Mouse (Mus musculus) forebrain, embryonic 11.5 days (tissue): ENCODE data around the gene Tfdp1. TPM values are rescaled to one million over a fixed set of nuclear protein-coding genes. Genes with fewer than 3 reads are reported as not detected.
"Not testable (repeated sequence)": the region's sequence is repeated elsewhere in the genome, so short reads cannot be mapped to it uniquely, and the experiment has no call there.

Experiments
- ATAC-seq: fragments of 200-750 bp; cut with Nextera tagmentation; replicated peaks from 2 replicates; pipeline ENCODE4 v1.8.0; 2017; ENCODE audit warnings: moderate TSS enrichment; ENCODE audit not compliant: low FRiP score
- DNase-seq: peaks from one replicate; pipeline ENCODE4 v3.0.0-alpha.2; 2017; ENCODE audit warnings: low spot score
- H3K27ac ChIP-seq: fragments of 300-500 bp; sonication (generic); 2 replicates; pipeline ENCODE4 v1.5.1; 2014; ENCODE audit warnings: low read depth, low read length
- H3K27me3 ChIP-seq: fragments of 300-500 bp; sonication (generic); 2 replicates; pipeline ENCODE4 v1.6.1; 2014; ENCODE audit warnings: mild to moderate bottlenecking, low read length, mixed read lengths; ENCODE audit not compliant: control insufficient read depth, insufficient read depth
- H3K36me3 ChIP-seq: fragments of 300-500 bp; sonication (generic); 2 replicates; pipeline ENCODE4 v1.6.1; 2014; ENCODE audit warnings: mild to moderate bottlenecking, low read length, moderate library complexity, mixed read lengths; ENCODE audit not compliant: control insufficient read depth, insufficient read depth
- H3K4me1 ChIP-seq: fragments of 300-500 bp; sonication (generic); replicated peaks from 2 replicates; pipeline ENCODE4 v1.6.1; 2014; ENCODE audit warnings: low read length, mixed read lengths; ENCODE audit not compliant: control insufficient read depth, insufficient read depth
- H3K4me2 ChIP-seq: fragments of 300-500 bp; sonication (generic); 2 replicates; pipeline ENCODE4 v1.6.1; 2014; ENCODE audit warnings: low read depth, mild to moderate bottlenecking, low read length, moderate library complexity, mixed read lengths; ENCODE audit not compliant: severe bottlenecking
- H3K4me3 ChIP-seq: fragments of 300-500 bp; sonication (generic); 2 replicates; pipeline ENCODE4 v1.5.1; 2014; ENCODE audit warnings: low read depth, low read length
- H3K9ac ChIP-seq: fragments of 300-500 bp; sonication (generic); 2 replicates; pipeline ENCODE4 v1.6.1; 2014; ENCODE audit warnings: low read length
- H3K9me3 ChIP-seq: fragments of 300-500 bp; sonication (generic); 2 replicates; pipeline ENCODE4 v1.6.1; 2016; ENCODE audit warnings: low read length, mixed read lengths; ENCODE audit not compliant: control insufficient read depth
- WGBS: fragments of 180-500 bp; shearing (Covaris S2); extraction: QIAGEN DNeasy Blood & Tissue Kit; methylation state at CpG from one replicate; pipeline ENCODE4 v1.1.7; 2014; 5-methylcytosine and 5-hydroxymethylcytosine counted together
- polyA plus RNA-seq: library from polyadenylated mRNA; unstranded; fragments of >200 nt; fragmentation: Nextera tagmentation; extraction: Ambion mirVana; gene quantifications from 2 replicates; pipeline ENCODE4 v1.2.1, GENCODE M21; 2014

The Tfdp1 gene
- polyA plus RNA-seq, 1 experiment from 2014 or later, result 244 TPM

DNA sequence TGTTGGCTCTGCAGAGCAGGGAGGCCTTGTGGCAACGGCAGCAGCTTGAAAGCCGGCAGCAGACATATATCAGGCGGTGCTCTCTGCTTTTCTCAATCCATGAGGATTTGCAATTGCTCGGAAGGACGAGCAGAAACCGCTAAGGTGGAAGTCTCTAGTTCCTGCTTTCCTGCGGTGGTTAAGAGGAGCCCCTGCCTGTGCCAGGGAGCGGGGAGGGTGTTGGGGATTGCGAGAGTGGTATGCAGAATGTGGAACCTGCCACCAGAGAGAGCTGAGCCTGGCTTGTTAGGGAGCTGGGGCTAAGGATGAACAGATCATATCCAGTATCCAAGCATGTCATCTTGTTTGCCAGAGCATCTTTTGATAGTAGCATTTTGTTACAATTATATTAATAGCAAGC lies 31.6 kb upstream of the Tfdp1 start:
- no peaks in the 10 kb centered on the region for H3K9me3 ChIP-seq
- no peaks in the 10 kb centered on the region for H3K4me1 ChIP-seq
- H3K27me3 ChIP-seq, result no peaks in the 10 kb centered on the region
- H3K36me3 ChIP-seq, result peaks cover 2% of the 10 kb centered on the region; the same call in 1 of the 2 replicates
- WGBS, result 88% methylated on average over 9 of the region's 9 CpGs
- H3K27ac ChIP-seq, result no peak overlapping the region
- H3K4me2 ChIP-seq, result no peak overlapping the region
- H3K4me3 ChIP-seq, result no peak overlapping the region
- no peak for DNase-seq
- no peak overlapping the region for H3K9ac ChIP-seq
- no peak for ATAC-seq

DNA sequence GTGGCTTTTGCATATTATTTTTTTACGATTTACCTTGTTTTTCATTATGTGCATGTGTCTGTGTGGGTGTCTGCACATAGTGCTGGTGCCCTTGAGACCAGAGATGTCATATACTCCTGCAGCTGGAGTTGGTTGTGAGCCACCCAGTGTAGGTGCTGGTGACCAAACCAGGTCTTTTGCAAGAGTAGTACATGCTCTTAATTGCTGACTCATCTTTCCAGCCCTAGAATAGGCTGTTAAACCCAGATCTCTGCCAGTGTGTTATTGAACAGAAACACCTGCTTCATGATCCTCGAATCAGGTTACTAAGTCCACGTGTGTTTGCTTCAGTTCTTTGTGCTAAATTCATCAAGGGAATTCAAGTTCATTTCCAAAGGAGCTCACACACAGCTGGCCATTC lies 23.6 kb upstream of the Tfdp1 start:
- ATAC-seq (no peak), DNase-seq (no peak)
- 80% methylated on average over 3 of the region's 3 CpGs for WGBS
- H3K9me3 ChIP-seq, result no peaks in the 10 kb centered on the region
- no peak overlapping the region for H3K4me3 ChIP-seq
- no peak overlapping the region for H3K4me2 ChIP-seq
- H3K27me3 ChIP-seq, result no peaks in the 10 kb centered on the region
- no peak overlapping the region for H3K9ac ChIP-seq
- peaks cover 2% of the 10 kb centered on the region; the same call in 1 of the 2 replicates for H3K36me3 ChIP-seq
- no peaks in the 10 kb centered on the region for H3K4me1 ChIP-seq
- H3K27ac ChIP-seq, result no peak overlapping the region

DNA sequence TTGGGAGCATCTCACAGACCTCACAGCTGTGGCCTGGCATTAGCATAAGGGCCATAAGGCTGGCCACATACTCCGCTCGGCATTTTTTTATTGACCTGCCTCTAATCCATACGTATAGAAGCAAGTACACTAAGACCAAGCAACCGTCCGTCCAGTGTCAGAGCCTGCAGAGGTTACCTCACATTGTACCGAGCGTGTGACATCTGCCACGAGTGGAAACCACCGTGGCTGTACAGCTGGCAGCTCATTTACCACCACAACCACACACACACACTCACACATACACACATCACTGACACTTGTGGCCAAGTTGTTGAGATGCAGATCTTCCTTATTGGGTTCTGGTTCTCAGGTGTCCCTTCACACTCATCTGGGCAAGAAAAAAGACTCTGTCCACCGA lies 21.9 kb upstream of the Tfdp1 start:
- H3K4me2 ChIP-seq, result no peak overlapping the region
- H3K9me3 ChIP-seq, result no peaks in the 10 kb centered on the region
- no peak overlapping the region for H3K4me3 ChIP-seq
- no peak overlapping the region for H3K9ac ChIP-seq
- DNase-seq (no peak), ATAC-seq (no peak)
- 92% methylated on average over 10 of the region's 10 CpGs for WGBS
- no peaks in the 10 kb centered on the region for H3K27me3 ChIP-seq
- no peak overlapping the region for H3K27ac ChIP-seq
- H3K36me3 ChIP-seq, result no peaks in the 10 kb centered on the region
- H3K4me1 ChIP-seq, result no peaks in the 10 kb centered on the region

DNA sequence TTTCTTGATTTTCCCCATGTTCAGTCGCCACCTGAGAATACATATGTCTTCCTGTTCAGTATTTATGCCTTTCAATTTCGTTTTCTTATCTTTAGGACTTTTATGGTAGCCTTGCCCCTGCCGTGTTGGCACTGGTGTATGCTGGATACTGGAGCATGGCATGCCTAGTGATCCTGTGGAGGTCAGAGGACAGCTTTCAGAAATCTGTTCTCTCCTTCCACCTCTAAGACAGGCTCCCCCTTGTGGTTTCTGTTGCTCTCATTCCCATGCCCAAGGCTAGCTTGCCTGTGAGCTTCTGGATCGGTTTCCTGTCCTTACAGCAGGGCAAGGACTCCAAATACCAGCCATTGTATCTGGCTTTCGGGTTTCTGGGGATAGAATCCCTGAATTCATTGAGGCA lies 12.0 kb upstream of the Tfdp1 start:
- no peak overlapping the region for H3K27ac ChIP-seq
- no peak for ATAC-seq
- H3K4me1 ChIP-seq, result no peaks in the 10 kb centered on the region
- no peak for DNase-seq
- no peaks in the 10 kb centered on the region for H3K36me3 ChIP-seq
- H3K9me3 ChIP-seq, result no peaks in the 10 kb centered on the region
- H3K4me2 ChIP-seq, result no peak overlapping the region
- H3K4me3 ChIP-seq, result no peak overlapping the region
- no peak overlapping the region for H3K9ac ChIP-seq
- 41% methylated on average over 5 of the region's 5 CpGs for WGBS
- H3K27me3 ChIP-seq, result no peaks in the 10 kb centered on the region

DNA sequence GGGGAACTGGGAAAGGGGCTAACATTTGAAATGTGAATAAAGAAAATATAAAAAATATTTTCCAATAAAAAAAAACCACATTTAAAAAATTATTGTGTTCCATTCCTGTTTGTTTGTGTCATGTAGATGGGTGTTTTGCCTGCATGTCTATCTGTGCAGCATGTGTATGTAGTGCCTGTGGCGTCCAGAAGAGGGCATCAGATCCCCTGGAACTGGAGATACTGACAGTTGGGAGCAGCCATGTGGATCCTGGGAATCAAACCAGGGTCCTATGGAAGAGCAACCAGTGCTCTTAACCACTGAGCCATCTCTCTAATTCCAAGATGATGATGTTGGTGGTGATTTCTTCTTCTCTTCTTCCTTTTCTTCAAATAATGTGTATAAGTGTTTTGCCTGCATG lies 3.9 kb upstream of the Tfdp1 start:
- Histone ChIP-seq H3K4me2 (no peak overlapping the region), H3K9me3 (no peaks in the 10 kb centered on the region), H3K27ac (no peak overlapping the region), H3K27me3 (no peaks in the 10 kb centered on the region), H3K4me1 (peaks cover 4% of the 10 kb centered on the region; the same call in 1 of the 2 replicates), H3K9ac (no peak overlapping the region), H3K36me3 (no peaks in the 10 kb centered on the region), H3K4me3 (no peak overlapping the region)
- WGBS, result 41% methylated on average over 1 of the region's 1 CpGs
- ATAC-seq, result no peak
- DNase-seq, result no peak

DNA sequence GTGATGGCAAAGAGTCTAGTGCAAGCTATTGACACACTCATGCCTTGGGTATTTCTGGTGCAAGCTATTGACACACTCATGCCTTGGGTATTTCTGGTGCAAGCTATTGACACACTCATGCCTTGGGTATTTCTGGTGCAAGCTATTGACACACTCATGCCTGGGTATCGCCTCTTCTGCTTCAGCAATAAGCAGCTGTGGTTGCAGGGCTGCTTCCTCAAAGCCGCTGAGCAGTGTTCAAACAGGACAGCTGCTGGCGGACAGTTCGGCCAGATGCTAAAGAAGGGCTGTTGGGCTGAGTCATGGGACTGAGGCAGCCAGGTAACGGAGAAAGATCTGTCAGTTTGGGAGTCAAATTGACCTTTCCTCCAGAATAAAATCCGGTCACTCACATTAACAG lies 1.3 kb upstream of the Tfdp1 start:
- H3K4me3 ChIP-seq, H3K9me3 ChIP-seq, H3K4me2 ChIP-seq, H3K27me3 ChIP-seq, ATAC-seq, H3K27ac ChIP-seq, H3K4me1 ChIP-seq, H3K36me3 ChIP-seq, H3K9ac ChIP-seq, DNase-seq: not testable (repeated sequence)
- WGBS, result 91% methylated on average over 6 of the region's 6 CpGs

DNA sequence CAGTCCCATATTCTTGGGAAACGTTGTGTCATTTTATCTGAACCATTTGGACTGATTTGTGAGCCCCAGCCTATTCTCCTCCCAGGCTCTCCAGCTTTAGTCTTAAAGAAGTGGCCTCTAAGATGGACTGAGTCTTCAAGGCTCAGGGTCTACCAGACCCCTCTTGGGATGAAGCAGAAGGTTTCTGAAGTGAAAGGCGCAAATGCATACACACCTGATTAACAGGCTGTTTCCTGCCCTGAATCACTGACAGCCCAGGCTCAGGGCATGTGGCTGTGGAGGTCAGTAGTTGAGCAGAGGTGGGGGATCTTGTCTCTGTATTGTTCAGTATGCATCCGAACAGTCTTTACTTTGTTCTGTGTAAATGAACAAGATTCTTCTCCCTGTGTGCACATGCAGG lies 873 bp upstream of the Tfdp1 start:
- H3K27me3 ChIP-seq, result no peaks in the 10 kb centered on the region
- H3K9ac ChIP-seq, result peak overlapping the region; percentile 59
- H3K36me3 ChIP-seq, result no peaks in the 10 kb centered on the region; the same call in 1 of the 2 replicates
- peak overlapping the region; percentile 95; the same call in 1 of the 2 replicates for H3K4me3 ChIP-seq
- peaks cover 4% of the 10 kb centered on the region; the same call in 1 of the 2 replicates for H3K4me1 ChIP-seq
- H3K9me3 ChIP-seq, result no peaks in the 10 kb centered on the region
- ATAC-seq (no peak), DNase-seq (no peak)
- H3K27ac ChIP-seq, result no peak overlapping the region
- peak overlapping the region; percentile 79; the same call in 1 of the 2 replicates for H3K4me2 ChIP-seq
- 84% methylated on average over 3 of the region's 3 CpGs for WGBS

DNA sequence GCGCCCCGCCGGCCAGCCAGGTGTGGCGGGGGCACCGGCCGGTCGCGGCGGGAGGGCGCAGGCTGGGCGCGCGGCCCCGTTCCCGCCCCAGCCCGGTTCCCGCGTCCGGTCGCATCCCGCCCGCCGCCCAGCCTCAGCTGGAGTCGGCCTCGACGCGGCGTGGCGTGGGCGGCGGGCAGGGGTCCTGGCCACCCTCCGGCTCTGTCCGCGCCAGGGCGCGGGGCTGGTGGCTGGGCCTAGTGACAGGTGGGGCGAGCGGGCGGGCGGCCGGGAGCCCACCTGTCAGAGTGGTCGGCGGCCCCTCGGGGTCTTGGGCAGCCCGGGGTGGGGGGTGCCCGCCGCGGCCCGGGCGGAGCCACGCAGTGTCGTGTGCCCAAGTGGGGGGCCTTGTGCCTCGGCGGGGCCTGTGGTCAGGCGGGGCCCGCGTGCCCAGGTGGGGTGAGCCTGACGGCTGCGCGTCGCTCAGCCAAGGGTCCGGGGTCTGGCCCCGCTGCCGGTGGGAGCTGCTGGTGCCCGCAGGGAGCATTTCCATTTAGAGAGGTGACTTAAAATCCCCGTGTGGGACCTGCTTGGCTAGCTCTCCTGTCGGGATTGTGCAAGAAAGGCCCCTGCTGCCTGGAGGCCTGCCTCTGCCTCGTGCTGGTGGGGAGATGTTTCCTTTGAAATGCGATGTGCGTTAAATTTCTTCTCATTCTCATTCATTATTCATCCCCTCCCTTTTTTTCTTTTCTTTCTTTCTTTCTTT lies 522 bp downstream of the Tfdp1 start:
- ATAC-seq (peak; percentile 65), DNase-seq (peak; percentile 76)

DNA sequence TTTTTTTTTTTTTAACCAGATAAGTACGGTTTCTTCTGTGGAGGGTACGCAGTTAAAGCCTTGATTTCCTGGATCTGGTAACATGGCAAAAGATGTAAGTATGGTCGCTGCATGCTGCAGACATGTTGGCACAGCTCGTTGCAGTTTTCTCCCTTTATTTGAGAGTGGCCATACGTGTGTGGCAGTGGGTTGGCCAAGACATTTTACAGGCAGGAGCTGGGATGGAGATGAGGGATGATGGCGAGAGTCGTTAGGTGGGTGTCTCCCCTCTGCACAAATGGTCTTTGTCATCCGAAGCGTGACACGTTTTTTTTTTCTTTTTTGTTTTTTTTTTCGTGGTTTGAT lies 1.1 kb downstream of the Tfdp1 start:
- H3K4me2 ChIP-seq, result peak overlapping the region; percentile 79
- H3K4me1 ChIP-seq, result peaks cover 4% of the 10 kb centered on the region; the same call in 1 of the 2 replicates
- no peaks in the 10 kb centered on the region for H3K27me3 ChIP-seq
- H3K9ac ChIP-seq, result peak overlapping the region; percentile 96
- DNase-seq (no peak), ATAC-seq (no peak)
- no peaks in the 10 kb centered on the region for H3K9me3 ChIP-seq
- WGBS, result 9% methylated on average over 11 of the region's 11 CpGs
- H3K36me3 ChIP-seq, result peaks cover 3% of the 10 kb centered on the region; the same call in 1 of the 2 replicates
- peak overlapping the region; percentile 95 for H3K4me3 ChIP-seq
- no peak overlapping the region for H3K27ac ChIP-seq

More for the DNA sequence above, 522 bp downstream of the Tfdp1 start:
- peak overlapping the region; percentile 79 for H3K4me2 ChIP-seq
- H3K4me1 ChIP-seq, result peaks cover 4% of the 10 kb centered on the region; the same call in 1 of the 2 replicates
- peak overlapping the region; percentile 95 for H3K4me3 ChIP-seq
- WGBS, result under 1% methylated on average over 68 of the region's 70 CpGs
- peak overlapping the region; percentile 46 for H3K27ac ChIP-seq
- H3K36me3 ChIP-seq, result peaks cover 3% of the 10 kb centered on the region; the same call in 1 of the 2 replicates
- H3K27me3 ChIP-seq, result no peaks in the 10 kb centered on the region
- peak overlapping the region; percentile 96 for H3K9ac ChIP-seq
- no peaks in the 10 kb centered on the region for H3K9me3 ChIP-seq
